Mouse (Mus musculus) frontal cortex, postnatal 25 days (tissue): Measurements from ENCODE around the gene Dnal1.

Experiments used
- DNase-seq, 2 experiments: peaks; one replicate each; pipeline ENCODE4 v3.0.0; 2022; ENCODE audit warnings: low spot score in 2 of 2

Gene Dnal1

GRCm38 (mm10) chr12:84163133-84163532 is 49.0 kb downstream of the Dnal1 start:
- DNase-seq: no peak

- DNase-seq: no peak
These were observed 49.5 kb downstream of the Dnal1 start for GRCm38 (mm10) chr12:84163586-84164110.

GRCm38 (mm10) chr12:84165631-84166373 is 51.6 kb downstream of the Dnal1 start:
- DNase-seq: no peak

- DNase-seq: no peak
These were observed 56.4 kb downstream of the Dnal1 start for GRCm38 (mm10) chr12:84170610-84171009.

GRCm38 (mm10) chr12:84172216-84172615 is 58.0 kb downstream of the Dnal1 start:
- DNase-seq: no peak

GRCm38 (mm10) chr12:84172862-84173261 is 58.7 kb downstream of the Dnal1 start:
- DNase-seq: no peak

GRCm38 (mm10) chr12:84173309-84173915 is 59.2 kb downstream of the Dnal1 start:
- DNase-seq: no peak

GRCm38 (mm10) chr12:84174190-84174811 is 60.1 kb downstream of the Dnal1 start:
- DNase-seq: no peak

GRCm38 (mm10) chr12:84174871-84175270 is 60.7 kb downstream of the Dnal1 start:
- DNase-seq: no peak

- DNase-seq: peak; percentile 63 to 72
These were observed 61.5 kb downstream of the Dnal1 start for GRCm38 (mm10) chr12:84175659-84176061.

GRCm38 (mm10) chr12:84176126-84176769 is 62.1 kb downstream of the Dnal1 start:
- DNase-seq: no peak

GRCm38 (mm10) chr12:84176886-84177765 is 63.0 kb downstream of the Dnal1 start:
- no peak for DNase-seq

- no peak for DNase-seq
These were observed 63.9 kb downstream of the Dnal1 start for GRCm38 (mm10) chr12:84178052-84178451.

GRCm38 (mm10) chr12:84178652-84179445 is 64.7 kb downstream of the Dnal1 start:
- DNase-seq: no peak

GRCm38 (mm10) chr12:84180090-84180489 is 65.9 kb downstream of the Dnal1 start:
- no peak for DNase-seq

- no peak for DNase-seq
These were observed 66.7 kb downstream of the Dnal1 start for GRCm38 (mm10) chr12:84180701-84181435.

- DNase-seq: no peak
These were observed 67.8 kb downstream of the Dnal1 start for GRCm38 (mm10) chr12:84181999-84182398.

- no peak for DNase-seq
These were observed 70.8 kb downstream of the Dnal1 start for GRCm38 (mm10) chr12:84184979-84185378.

GRCm38 (mm10) chr12:84185547-84185946 is 71.4 kb downstream of the Dnal1 start:
- no peak for DNase-seq

GRCm38 (mm10) chr12:84186536-84186935 is 72.4 kb downstream of the Dnal1 start:
- no peak for DNase-seq
